Mouse (Mus musculus) testis, adult 2 months (tissue): ENCODE data around the gene Aurkb. TPM values are rescaled to one million over a fixed set of nuclear protein-coding genes. Genes with fewer than 3 reads are reported as not detected.

ENCODE experiments used
- H3K27ac ChIP-seq: fragments of 200-500 bp; 2 replicates; pipeline ENCODE4 v1.5.1; 2012; ENCODE audit warnings: low read depth, low read length; ENCODE audit not compliant: control insufficient read depth, insufficient read depth
- H3K27me3 ChIP-seq: fragments of 200-500 bp; 2 replicates; pipeline ENCODE4 v1.6.1; 2012; ENCODE audit warnings: mild to moderate bottlenecking, low read length, moderate library complexity; ENCODE audit not compliant: control insufficient read depth, insufficient read depth
- H3K36me3 ChIP-seq: fragments of 200-500 bp; 2 replicates; pipeline ENCODE4 v1.6.1; 2012; ENCODE audit warnings: mild to moderate bottlenecking, low read length; ENCODE audit not compliant: control insufficient read depth, insufficient read depth
- H3K4me1 ChIP-seq: fragments of 200-500 bp; 2 replicates; pipeline ENCODE4 v1.6.1; 2012; ENCODE audit warnings: low read length; ENCODE audit not compliant: control insufficient read depth, insufficient read depth
- H3K4me3 ChIP-seq: fragments of 200-500 bp; 2 replicates; pipeline ENCODE4 v1.5.1; 2012; ENCODE audit warnings: low read depth, mild to moderate bottlenecking, low read length, moderate library complexity, mixed read lengths; ENCODE audit not compliant: control insufficient read depth
- CTCF ChIP-seq: fragments of 200-500 bp; IDR thresholded peaks from 2 replicates; pipeline ENCODE4 v1.5.1; 2012; ENCODE audit warnings: low read depth, mild to moderate bottlenecking, inconsistent platforms, low read length, moderate library complexity; ENCODE audit not compliant: control insufficient read depth, insufficient read depth, insufficient replicate concordance
- POLR2A ChIP-seq: fragments of 200-500 bp; IDR thresholded peaks from 2 replicates; pipeline ENCODE4 v1.6.1; 2012; ENCODE audit warnings: low read depth, mild to moderate bottlenecking, inconsistent platforms, low read length, moderate library complexity; ENCODE audit not compliant: control insufficient read depth
- polyA plus RNA-seq: library from polyadenylated mRNA; depleted of rRNA; stranded (reverse); fragments of >200 nt; gene quantifications from 2 replicates; pipeline ENCODE4 v1.2.3, GENCODE M21; 2012

Gene Aurkb
- polyA plus RNA-seq, 1 experiment: 15.2 TPM

GRCm38 (mm10) chr11:69077316-69077715, 31.9 kb downstream of the Aurkb start:
- H3K4me3 ChIP-seq: no peak overlapping the region
- no peak for TF ChIP-seq POLR2A
- no peak for TF ChIP-seq CTCF
- H3K27me3 ChIP-seq: no peaks in the 10 kb centered on the region
- H3K36me3 ChIP-seq: no peaks in the 10 kb centered on the region
- H3K27ac ChIP-seq: no peak overlapping the region
- H3K4me1 ChIP-seq: peaks cover 3% of the 10 kb centered on the region

GRCm38 (mm10) chr11:69078041-69078440, 32.6 kb downstream of the Aurkb start:
- H3K36me3 ChIP-seq: no peaks in the 10 kb centered on the region

GRCm38 (mm10) chr11:69078805-69079438, 33.5 kb downstream of the Aurkb start:
- H3K27ac ChIP-seq: no peak overlapping the region
- H3K4me1 ChIP-seq: no peaks in the 10 kb centered on the region; the same call in 1 of the 2 replicates
- H3K36me3 ChIP-seq: no peaks in the 10 kb centered on the region
- H3K27me3 ChIP-seq: no peaks in the 10 kb centered on the region
- no peak for TF ChIP-seq POLR2A
- no peak for TF ChIP-seq CTCF
- no peak overlapping the region for H3K4me3 ChIP-seq

More at GRCm38 (mm10) chr11:69078041-69078440, 32.6 kb downstream of the Aurkb start:
- TF ChIP-seq CTCF (no peak), POLR2A (no peak)
- no peak overlapping the region for H3K27ac ChIP-seq
- no peaks in the 10 kb centered on the region; the same call in 1 of the 2 replicates for H3K4me1 ChIP-seq
- H3K27me3 ChIP-seq: no peaks in the 10 kb centered on the region
- no peak overlapping the region for H3K4me3 ChIP-seq

GRCm38 (mm10) chr11:69080102-69080854, 34.8 kb downstream of the Aurkb start:
- H3K36me3 ChIP-seq: no peaks in the 10 kb centered on the region
- H3K4me1 ChIP-seq: no peaks in the 10 kb centered on the region
- TF ChIP-seq CTCF (no peak), POLR2A (no peak)
- H3K27me3 ChIP-seq: no peaks in the 10 kb centered on the region
- no peak overlapping the region for H3K4me3 ChIP-seq
- no peak overlapping the region for H3K27ac ChIP-seq

- no peak overlapping the region for H3K4me3 ChIP-seq
- TF ChIP-seq POLR2A (no peak), CTCF (no peak)
- no peaks in the 10 kb centered on the region for H3K36me3 ChIP-seq
- no peak overlapping the region for H3K27ac ChIP-seq
- no peaks in the 10 kb centered on the region for H3K4me1 ChIP-seq
- no peaks in the 10 kb centered on the region for H3K27me3 ChIP-seq
These were observed 35.4 kb downstream of the Aurkb start for GRCm38 (mm10) chr11:69080855-69081222.

- H3K4me3 ChIP-seq: no peak overlapping the region
- no peaks in the 10 kb centered on the region for H3K27me3 ChIP-seq
- no peaks in the 10 kb centered on the region for H3K36me3 ChIP-seq
- TF ChIP-seq POLR2A: no peak
- no peak for TF ChIP-seq CTCF
- no peak overlapping the region for H3K27ac ChIP-seq
- H3K4me1 ChIP-seq: peaks cover 2% of the 10 kb centered on the region
These were observed 36.2 kb downstream of the Aurkb start for GRCm38 (mm10) chr11:69081613-69082012.

- H3K36me3 ChIP-seq: no peaks in the 10 kb centered on the region; the same call in 1 of the 2 replicates
- no peaks in the 10 kb centered on the region for H3K27me3 ChIP-seq
- H3K4me3 ChIP-seq: no peak overlapping the region
- no peak overlapping the region for H3K27ac ChIP-seq
- no peak for TF ChIP-seq CTCF
- no peak for TF ChIP-seq POLR2A
- H3K4me1 ChIP-seq: peaks cover 24% of the 10 kb centered on the region
These were observed 40.2 kb downstream of the Aurkb start for GRCm38 (mm10) chr11:69085608-69086007.

- Histone ChIP-seq H3K4me3 (no peak overlapping the region), H3K36me3 (peaks cover 2% of the 10 kb centered on the region; the same call in 1 of the 2 replicates), H3K4me1 (peaks cover 26% of the 10 kb centered on the region), H3K27me3 (no peaks in the 10 kb centered on the region), H3K27ac (peak overlapping the region; percentile 42; the same call in 1 of the 2 replicates)
- TF ChIP-seq CTCF: no peak
- no peak for TF ChIP-seq POLR2A
These were observed 40.9 kb downstream of the Aurkb start for GRCm38 (mm10) chr11:69086390-69086789.
